Mouse (Mus musculus): ENCODE results near the gene Efcab8. TPM values are rescaled to one million over a fixed set of nuclear protein-coding genes. Genes with fewer than 3 reads are reported as not detected.

Gene Efcab8
- polyA plus RNA-seq, 2 experiments = 0.08 to 0.09 TPM

GRCm38 (mm10) chr2:153772950-153773349 is 6.8 kb upstream of the Efcab8 start:
- no peak overlapping the region for H3K4me3 ChIP-seq (ENCODE audit: insufficient read depth in 1 of 2, low read depth in 2 of 2, low read length in 2 of 2)
- H3K4me2 ChIP-seq (ENCODE audit: low read depth) = no peak overlapping the region
- H3K36me3 ChIP-seq (replicated peaks; ENCODE audit: control insufficient read depth, insufficient read depth, low read depth) = peaks cover 10% of the 10 kb centered on the region
- WGBS (ENCODE audit: insufficient replicate concordance) = 84% methylated on average over 4 of the region's 4 CpGs
- DNase-seq (ENCODE audit: low read depth in 3 of 3, low spot score in 3 of 3) (no peak), ATAC-seq (ENCODE audit: insufficient read depth) (no peak)
- H3K9ac ChIP-seq (replicated peaks) = no peak overlapping the region
- TF ChIP-seq CTCF (IDR thresholded peaks at IDR 0.05; ENCODE audit: low read depth) (no peak), EP300 (IDR thresholded peaks at IDR 0.05; ENCODE audit: low read depth) (no peak)
- H3K27me3 ChIP-seq (ENCODE audit: control insufficient read depth, insufficient read depth, low read length) = no peaks in the 10 kb centered on the region
- no peaks in the 10 kb centered on the region for H3K9me3 ChIP-seq (ENCODE audit: control insufficient read depth, low read length)
- H3K4me1 ChIP-seq (replicated peaks; ENCODE audit: control insufficient read depth in 2 of 2, insufficient read depth in 2 of 2, low read length in 1 of 2) = no peaks in the 10 kb centered on the region
- H3K27ac ChIP-seq = no peak overlapping the region

DNA sequence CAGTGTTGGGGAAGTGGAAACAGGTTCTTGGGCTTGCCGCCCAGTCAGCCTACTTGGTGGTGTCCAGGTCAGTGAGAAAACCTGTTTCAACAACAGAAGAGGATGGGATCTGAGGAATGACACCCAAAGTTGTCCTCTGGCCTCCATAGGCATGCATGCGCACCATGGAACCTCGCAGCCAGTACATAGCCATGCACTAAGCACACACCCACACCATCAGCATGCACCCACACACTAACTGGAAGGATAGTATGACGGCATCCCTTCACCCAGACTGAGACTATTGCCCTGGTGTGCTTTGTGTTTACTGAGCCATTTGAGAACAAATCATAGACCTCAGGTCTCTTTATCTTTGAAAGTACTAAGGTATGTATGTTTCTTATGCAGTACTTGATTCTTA is 4.3 kb upstream of the Efcab8 start:
- Histone ChIP-seq H3K27me3 (ENCODE audit: control insufficient read depth, insufficient read depth, low read length) (no peaks in the 10 kb centered on the region), H3K4me1 (replicated peaks; ENCODE audit: control insufficient read depth in 2 of 2, insufficient read depth in 2 of 2, low read length in 1 of 2) (peaks cover 6 to 11% of the 10 kb centered on the region in 2 experiments), H3K27ac (no peak overlapping the region), H3K4me2 (ENCODE audit: low read depth) (no peak overlapping the region), H3K36me3 (replicated peaks; ENCODE audit: control insufficient read depth, insufficient read depth, low read depth) (no peaks in the 10 kb centered on the region; the same call in 1 of the 2 replicates), H3K4me3 (ENCODE audit: insufficient read depth in 1 of 2, low read depth in 2 of 2, low read length in 2 of 2) (no peak overlapping the region), H3K9me3 (ENCODE audit: control insufficient read depth, low read length) (no peaks in the 10 kb centered on the region), H3K9ac (replicated peaks) (no peak overlapping the region)
- TF ChIP-seq EP300 (IDR thresholded peaks at IDR 0.05; ENCODE audit: low read depth) (no peak), CTCF (IDR thresholded peaks at IDR 0.05; ENCODE audit: low read depth) (no peak)
- WGBS (ENCODE audit: insufficient replicate concordance) = 82% methylated on average over 4 of the region's 4 CpGs
- no peak for ATAC-seq (ENCODE audit: insufficient read depth)
- DNase-seq (ENCODE audit: low read depth in 3 of 3, low spot score in 3 of 3) = no peak

- peak overlapping the region; percentile 61 for H3K9ac ChIP-seq (replicated peaks)
- peaks cover 17 to 32% of the 10 kb centered on the region in 2 experiments for H3K4me1 ChIP-seq (replicated peaks; ENCODE audit: control insufficient read depth in 2 of 2, insufficient read depth in 2 of 2, low read length in 1 of 2)
- peak overlapping the region; percentile 52 to 53 for H3K4me3 ChIP-seq (ENCODE audit: insufficient read depth in 1 of 2, low read depth in 2 of 2, low read length in 2 of 2)
- peak overlapping the region; percentile 27; the same call in 1 of the 2 replicates for H3K27ac ChIP-seq
- ATAC-seq (ENCODE audit: insufficient read depth) = peak; percentile 89
- no peaks in the 10 kb centered on the region for H3K36me3 ChIP-seq (replicated peaks; ENCODE audit: control insufficient read depth, insufficient read depth, low read depth)
- peak overlapping the region; percentile 95 for H3K4me2 ChIP-seq (ENCODE audit: low read depth)
- no peak for TF ChIP-seq EP300 (IDR thresholded peaks at IDR 0.05; ENCODE audit: low read depth)
- TF ChIP-seq CTCF (IDR thresholded peaks at IDR 0.05; ENCODE audit: low read depth) = no peak
- no peaks in the 10 kb centered on the region for H3K27me3 ChIP-seq (ENCODE audit: control insufficient read depth, insufficient read depth, low read length)
- no peaks in the 10 kb centered on the region for H3K9me3 ChIP-seq (ENCODE audit: control insufficient read depth, low read length)
- 10% methylated on average over 24 of the region's 24 CpGs for WGBS (ENCODE audit: insufficient replicate concordance)
- DNase-seq (ENCODE audit: low read depth in 3 of 3, low spot score in 3 of 3) = peak; percentile 56 to 58 (median 56)
Measured at GRCm38 (mm10) chr2:153778638-153779362, 931 bp upstream of the Efcab8 start.

GRCm38 (mm10) chr2:153781181-153781580 is 1.4 kb downstream of the Efcab8 start:
- ATAC-seq (ENCODE audit: insufficient read depth) (no peak), DNase-seq (ENCODE audit: low read depth in 3 of 3, low spot score in 3 of 3) (peak in 1 of 3 experiments; percentile 9)
- TF ChIP-seq CTCF (IDR thresholded peaks at IDR 0.05; ENCODE audit: low read depth) (no peak), EP300 (IDR thresholded peaks at IDR 0.05; ENCODE audit: low read depth) (no peak)
- Histone ChIP-seq H3K27me3 (ENCODE audit: control insufficient read depth, insufficient read depth, low read length) (no peaks in the 10 kb centered on the region), H3K4me1 (replicated peaks; ENCODE audit: control insufficient read depth in 2 of 2, insufficient read depth in 2 of 2, low read length in 1 of 2) (peaks cover 17 to 32% of the 10 kb centered on the region in 2 experiments), H3K36me3 (replicated peaks; ENCODE audit: control insufficient read depth, insufficient read depth, low read depth) (no peaks in the 10 kb centered on the region), H3K27ac (no peak overlapping the region), H3K9ac (replicated peaks) (no peak overlapping the region), H3K9me3 (ENCODE audit: control insufficient read depth, low read length) (no peaks in the 10 kb centered on the region), H3K4me3 (ENCODE audit: insufficient read depth in 1 of 2, low read depth in 2 of 2, low read length in 2 of 2) (no peak overlapping the region), H3K4me2 (ENCODE audit: low read depth) (no peak overlapping the region)
- WGBS (ENCODE audit: insufficient replicate concordance) = 49% methylated on average over 4 of the region's 4 CpGs

GRCm38 (mm10) chr2:153784668-153785067 is 4.9 kb downstream of the Efcab8 start:
- Histone ChIP-seq H3K4me3 (ENCODE audit: insufficient read depth in 1 of 2, low read depth in 2 of 2, low read length in 2 of 2) (no peak overlapping the region), H3K9me3 (ENCODE audit: control insufficient read depth, low read length) (no peaks in the 10 kb centered on the region), H3K4me2 (ENCODE audit: low read depth) (no peak overlapping the region), H3K27me3 (ENCODE audit: control insufficient read depth, insufficient read depth, low read length) (no peaks in the 10 kb centered on the region), H3K36me3 (replicated peaks; ENCODE audit: control insufficient read depth, insufficient read depth, low read depth) (no peaks in the 10 kb centered on the region), H3K27ac (no peak overlapping the region), H3K4me1 (replicated peaks; ENCODE audit: control insufficient read depth in 2 of 2, insufficient read depth in 2 of 2, low read length in 1 of 2) (peaks cover 14 to 24% of the 10 kb centered on the region in 2 experiments), H3K9ac (replicated peaks) (no peak overlapping the region)
- 72% methylated on average over 2 of the region's 2 CpGs for WGBS (ENCODE audit: insufficient replicate concordance)
- no peak for ATAC-seq (ENCODE audit: insufficient read depth)
- no peak for DNase-seq (ENCODE audit: low read depth in 3 of 3, low spot score in 3 of 3)
- TF ChIP-seq CTCF (IDR thresholded peaks at IDR 0.05; ENCODE audit: low read depth) (no peak), EP300 (IDR thresholded peaks at IDR 0.05; ENCODE audit: low read depth) (no peak)

Data from liver, embryonic 14.5 days (tissue).